Mouse (Mus musculus): Measurements from ENCODE around the gene Gm29427.

Gene Gm29427

GRCm38 (mm10) chr1:130728070-130728469 lies 12.5 kb upstream of the Gm29427 start:
- no peak for TF ChIP-seq NANOG (IDR thresholded peaks at IDR 0.05; ENCODE audit: borderline replicate concordance, low read length)
- no peak for TF ChIP-seq CTCF (conservative IDR thresholded peaks at IDR 0.05; ENCODE audit: low read length)
- no peak for TF ChIP-seq POU5F1 (IDR thresholded peaks at IDR 0.05; ENCODE audit: borderline replicate concordance, low read length)
- Histone ChIP-seq H3K4me3 (replicated peaks; ENCODE audit: low read length) (no peak overlapping the region), H3K27me3 (ENCODE audit: insufficient read depth, low read length) (no peaks in the 10 kb centered on the region), H3K4me1 (replicated peaks; ENCODE audit: low read depth, low read length) (peaks cover 19% of the 10 kb centered on the region), H3K9me3 (ENCODE audit: low read length) (no peaks in the 10 kb centered on the region), H3K36me3 (ENCODE audit: insufficient read depth, low read length) (no peaks in the 10 kb centered on the region)

DNA sequence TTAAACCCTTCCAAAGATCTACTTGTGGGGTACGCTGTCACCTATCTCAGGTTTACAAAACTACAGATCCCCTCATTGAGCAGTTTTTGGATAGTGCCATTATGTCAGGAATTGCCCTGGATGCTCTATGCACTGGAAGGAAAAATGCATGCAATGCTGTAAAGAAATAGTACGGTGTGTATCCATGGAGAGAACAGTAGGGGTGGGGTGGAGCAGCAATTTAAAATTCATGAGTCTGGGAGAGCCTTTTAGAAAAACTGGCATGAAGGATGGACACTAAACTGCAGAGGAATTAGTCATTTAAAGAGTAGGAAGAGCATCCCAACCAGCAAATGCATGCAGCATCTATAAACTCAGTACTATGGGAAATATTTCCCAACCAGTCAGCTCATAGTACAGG lies 10.8 kb upstream of the Gm29427 start:
- no peak overlapping the region for H3K4me3 ChIP-seq (replicated peaks; ENCODE audit: low read length)
- H3K9me3 ChIP-seq (ENCODE audit: low read length) = no peaks in the 10 kb centered on the region
- TF ChIP-seq POU5F1 (IDR thresholded peaks at IDR 0.05; ENCODE audit: borderline replicate concordance, low read length) (no peak), CTCF (conservative IDR thresholded peaks at IDR 0.05; ENCODE audit: low read length) (no peak), NANOG (IDR thresholded peaks at IDR 0.05; ENCODE audit: borderline replicate concordance, low read length) (no peak)
- H3K27me3 ChIP-seq (ENCODE audit: insufficient read depth, low read length) = no peaks in the 10 kb centered on the region
- H3K36me3 ChIP-seq (ENCODE audit: insufficient read depth, low read length) = no peaks in the 10 kb centered on the region
- peaks cover 11% of the 10 kb centered on the region for H3K4me1 ChIP-seq (replicated peaks; ENCODE audit: low read depth, low read length)

DNA sequence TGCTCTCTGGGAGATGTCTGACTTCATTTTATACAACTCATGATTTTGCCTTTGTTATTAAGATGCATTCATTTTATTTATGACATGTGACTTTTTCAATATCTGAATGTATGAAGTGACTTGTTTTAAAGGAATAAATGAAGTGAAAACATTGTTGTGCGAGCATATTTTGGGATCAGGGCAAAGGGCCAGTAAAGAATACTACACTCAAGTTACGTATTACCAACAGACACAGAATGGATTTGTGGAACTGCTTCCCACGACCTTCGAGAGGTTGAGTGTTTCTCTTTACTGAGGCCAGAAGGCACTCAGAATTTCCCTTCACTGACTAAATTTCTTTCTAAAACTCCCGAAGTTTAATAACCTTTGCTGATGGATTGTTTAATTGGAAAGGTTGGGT lies 8.6 kb upstream of the Gm29427 start:
- H3K4me3 ChIP-seq (replicated peaks; ENCODE audit: low read length) = no peak overlapping the region
- H3K9me3 ChIP-seq (ENCODE audit: low read length) = no peaks in the 10 kb centered on the region
- no peak for TF ChIP-seq NANOG (IDR thresholded peaks at IDR 0.05; ENCODE audit: borderline replicate concordance, low read length)
- no peak for TF ChIP-seq POU5F1 (IDR thresholded peaks at IDR 0.05; ENCODE audit: borderline replicate concordance, low read length)
- TF ChIP-seq CTCF (conservative IDR thresholded peaks at IDR 0.05; ENCODE audit: low read length) = no peak
- 0 out of 2 replicates have a peak, but pooled peaks cover 5% of the 10 kb centered on the region for H3K4me1 ChIP-seq (replicated peaks; ENCODE audit: low read depth, low read length)
- H3K36me3 ChIP-seq (ENCODE audit: insufficient read depth, low read length) = peaks cover 8% of the 10 kb centered on the region
- no peaks in the 10 kb centered on the region for H3K27me3 ChIP-seq (ENCODE audit: insufficient read depth, low read length)

DNA sequence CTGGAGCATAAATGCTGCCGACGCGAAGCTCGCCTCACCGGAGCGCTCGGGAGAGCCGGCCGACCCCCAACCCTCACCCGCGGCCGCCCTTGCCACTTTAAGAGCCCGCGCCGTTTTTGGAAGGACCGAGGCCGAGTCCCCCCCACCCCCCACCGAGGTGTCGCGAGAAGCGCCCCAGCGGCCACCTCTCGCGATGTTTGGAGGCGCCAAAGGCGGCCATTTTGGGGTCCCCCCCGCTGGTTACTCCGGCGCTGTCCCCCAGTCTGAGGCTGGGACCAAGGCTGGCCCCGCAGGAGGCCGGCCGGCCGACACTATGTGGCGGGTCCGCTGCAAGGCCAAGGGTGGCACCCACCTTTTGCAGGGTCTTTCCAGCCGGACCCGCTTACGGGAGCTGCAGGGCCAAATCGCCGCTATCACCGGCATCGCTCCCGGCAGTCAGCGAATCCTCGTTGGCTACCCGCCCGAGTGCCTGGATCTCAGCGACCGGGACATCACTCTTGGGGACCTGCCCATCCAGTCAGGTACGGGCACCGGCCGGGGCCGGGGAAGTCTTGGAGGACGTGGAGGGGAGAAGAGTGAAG lies 1.8 kb upstream of the Gm29427 start, which contains the start of gene Yod1:
Gene Yod1 (plus strand): TSS at position 37 of the 581 bp plus-strand sequence.
- TF ChIP-seq NANOG (IDR thresholded peaks at IDR 0.05; ENCODE audit: borderline replicate concordance, low read length) (no peak), POU5F1 (IDR thresholded peaks at IDR 0.05; ENCODE audit: borderline replicate concordance, low read length) (no peak), CTCF (conservative IDR thresholded peaks at IDR 0.05; ENCODE audit: low read length) (no peak)
- H3K36me3 ChIP-seq (ENCODE audit: insufficient read depth, low read length) = peaks cover 16% of the 10 kb centered on the region
- peaks cover 22% of the 10 kb centered on the region for H3K27me3 ChIP-seq (ENCODE audit: insufficient read depth, low read length)
- H3K4me3 ChIP-seq (replicated peaks; ENCODE audit: low read length) = peak within 1 kb of the TSS; percentile 95
- H3K9me3 ChIP-seq (ENCODE audit: low read length) = no peaks in the 10 kb centered on the region
- H3K4me1 ChIP-seq (replicated peaks; ENCODE audit: low read depth, low read length) = peaks cover 25% of the 10 kb centered on the region

- Histone ChIP-seq H3K4me1 (replicated peaks; ENCODE audit: low read depth, low read length) (peaks cover 25% of the 10 kb centered on the region), H3K27me3 (ENCODE audit: insufficient read depth, low read length) (peaks cover 22% of the 10 kb centered on the region), H3K9me3 (ENCODE audit: low read length) (no peaks in the 10 kb centered on the region), H3K4me3 (replicated peaks; ENCODE audit: low read length) (peak overlapping the region; percentile 95), H3K36me3 (ENCODE audit: insufficient read depth, low read length) (peaks cover 16% of the 10 kb centered on the region)
- TF ChIP-seq NANOG (IDR thresholded peaks at IDR 0.05; ENCODE audit: borderline replicate concordance, low read length) (no peak), CTCF (conservative IDR thresholded peaks at IDR 0.05; ENCODE audit: low read length) (no peak), POU5F1 (IDR thresholded peaks at IDR 0.05; ENCODE audit: borderline replicate concordance, low read length) (no peak)
Observed at GRCm38 (mm10) chr1:130716513-130717290, 1.1 kb upstream of the Gm29427 start.

DNA sequence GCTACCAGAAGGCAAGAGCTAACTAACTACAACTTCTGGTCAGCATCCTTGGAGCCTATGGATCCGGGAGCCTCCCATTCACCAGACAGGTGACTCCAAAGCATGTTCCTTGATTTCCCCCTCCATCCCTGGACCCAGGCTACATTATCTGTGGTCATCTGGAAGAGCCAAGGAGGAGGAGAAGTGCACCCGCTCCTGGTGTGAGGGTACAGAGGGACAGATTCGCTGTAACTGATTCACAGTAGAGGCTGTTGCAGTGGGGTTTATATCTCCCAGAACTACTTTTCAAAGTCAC lies 566 bp upstream of the Gm29427 start:
- Histone ChIP-seq H3K36me3 (ENCODE audit: insufficient read depth, low read length) (peaks cover 16% of the 10 kb centered on the region), H3K27me3 (ENCODE audit: insufficient read depth, low read length) (peaks cover 22% of the 10 kb centered on the region), H3K4me3 (replicated peaks; ENCODE audit: low read length) (peak overlapping the region; percentile 95), H3K9me3 (ENCODE audit: low read length) (no peaks in the 10 kb centered on the region), H3K4me1 (replicated peaks; ENCODE audit: low read depth, low read length) (peaks cover 25% of the 10 kb centered on the region)
- TF ChIP-seq NANOG (IDR thresholded peaks at IDR 0.05; ENCODE audit: borderline replicate concordance, low read length) = no peak
- no peak for TF ChIP-seq POU5F1 (IDR thresholded peaks at IDR 0.05; ENCODE audit: borderline replicate concordance, low read length)
- no peak for TF ChIP-seq CTCF (conservative IDR thresholded peaks at IDR 0.05; ENCODE audit: low read length)

- H3K36me3 ChIP-seq (ENCODE audit: insufficient read depth, low read length) = peaks cover 6% of the 10 kb centered on the region
- no peaks in the 10 kb centered on the region for H3K9me3 ChIP-seq (ENCODE audit: low read length)
- peaks cover 22% of the 10 kb centered on the region for H3K27me3 ChIP-seq (ENCODE audit: insufficient read depth, low read length)
- H3K4me1 ChIP-seq (replicated peaks; ENCODE audit: low read depth, low read length) = peaks cover 31% of the 10 kb centered on the region
- H3K4me3 ChIP-seq (replicated peaks; ENCODE audit: low read length) = no peak overlapping the region
- TF ChIP-seq CTCF (conservative IDR thresholded peaks at IDR 0.05; ENCODE audit: low read length) (no peak), NANOG (IDR thresholded peaks at IDR 0.05; ENCODE audit: borderline replicate concordance, low read length) (no peak), POU5F1 (IDR thresholded peaks at IDR 0.05; ENCODE audit: borderline replicate concordance, low read length) (no peak)
Observed at GRCm38 (mm10) chr1:130714046-130714445, 1.6 kb downstream of the Gm29427 start.

GRCm38 (mm10) chr1:130710283-130711080 lies 5.1 kb downstream of the Gm29427 start:
- no peak for TF ChIP-seq NANOG (IDR thresholded peaks at IDR 0.05; ENCODE audit: borderline replicate concordance, low read length)
- no peak for TF ChIP-seq CTCF (conservative IDR thresholded peaks at IDR 0.05; ENCODE audit: low read length)
- TF ChIP-seq POU5F1 (IDR thresholded peaks at IDR 0.05; ENCODE audit: borderline replicate concordance, low read length) = no peak
- Histone ChIP-seq H3K4me1 (replicated peaks; ENCODE audit: low read depth, low read length) (peaks cover 11% of the 10 kb centered on the region; the same call in 1 of the 2 replicates), H3K36me3 (ENCODE audit: insufficient read depth, low read length) (peaks cover 15% of the 10 kb centered on the region), H3K9me3 (ENCODE audit: low read length) (no peaks in the 10 kb centered on the region), H3K4me3 (replicated peaks; ENCODE audit: low read length) (no peak overlapping the region), H3K27me3 (ENCODE audit: insufficient read depth, low read length) (peaks cover 22% of the 10 kb centered on the region)
